Mouse (Mus musculus) olfactory bulb, adult 2 months (tissue): Measurements from ENCODE around the gene Hoxd3.

Source experiments
- CTCF ChIP-seq: fragments of 200-500 bp; IDR thresholded peaks from 2 replicates; pipeline ENCODE4 v1.5.1; 2012; ENCODE audit warnings: low read depth, mild to moderate bottlenecking, low read length, moderate library complexity; ENCODE audit not compliant: insufficient read depth
- POLR2A ChIP-seq: fragments of 200-500 bp; IDR thresholded peaks from 2 replicates; pipeline ENCODE4 v1.6.1; 2012; ENCODE audit warnings: mild to moderate bottlenecking, low read depth, low read length, moderate library complexity; ENCODE audit not compliant: insufficient read depth

- TF ChIP-seq CTCF (no peak), POLR2A (no peak)
Observed at GRCm38 (mm10) chr2:74795531-74795930, 83.8 kb downstream of the Hoxd3 start.
